Mouse (Mus musculus): ENCODE measurements around the gene Nfu1. TPM values are rescaled to one million over a fixed set of nuclear protein-coding genes. Genes with fewer than 3 reads are reported as not detected.
A peak's percentile ranks its signal among the peaks of the same experiment; 100 is the strongest.

Nfu1 gene
- 10 to 100 TPM; 57.6 to 57.9 TPM for total RNA-seq (2021)

- intact Hi-C loops (cut with DNase I) = loop anchor here (1.0 kb wide), 1 partner anchor 33 kb away; the partner anchor contains the start of gene Gfpt1
- no peak for DNase-seq (ENCODE audit: low spot score in 2 of 2)
These were observed at the start of gene Nfu1 for GRCm38 (mm10) chr6:87008887-87009286. TSS of gene Nfu1 (plus strand) at chr6:87009236.

- intact Hi-C loops (cut with DNase I) = no loop called here
- DNase-seq (ENCODE audit: low spot score in 2 of 2) = no peak
These were observed 44.9 kb upstream of the Nfu1 start for GRCm38 (mm10) chr6:86963987-86964685.

GRCm38 (mm10) chr6:86967166-86967565 is 41.9 kb upstream of the Nfu1 start:
- peak in 1 of 2 experiments; percentile 16 for DNase-seq (ENCODE audit: low spot score in 2 of 2)
- intact Hi-C loops (cut with DNase I) = no loop called here

- peak in 1 of 2 experiments; percentile 14 for DNase-seq (ENCODE audit: low spot score in 2 of 2)
- intact Hi-C loops (cut with DNase I) = no loop called here
These were observed 35.1 kb upstream of the Nfu1 start for GRCm38 (mm10) chr6:86973956-86974355.

- intact Hi-C loops (cut with DNase I) = no loop called here
These were observed 30.7 kb upstream of the Nfu1 start for GRCm38 (mm10) chr6:86978156-86978908.

GRCm38 (mm10) chr6:86978909-86979265 is 30.1 kb upstream of the Nfu1 start:
- intact Hi-C loops (cut with DNase I) = no loop called here
- no peak for DNase-seq (ENCODE audit: low spot score in 2 of 2)

More at GRCm38 (mm10) chr6:86978156-86978908, 30.7 kb upstream of the Nfu1 start:
- no peak for DNase-seq (ENCODE audit: low spot score in 2 of 2)

- intact Hi-C loops (cut with DNase I) = no loop called here
- DNase-seq (ENCODE audit: low spot score in 2 of 2) = no peak
These were observed 27.8 kb upstream of the Nfu1 start for GRCm38 (mm10) chr6:86981206-86981605.

- DNase-seq (ENCODE audit: low spot score in 2 of 2) = no peak
- intact Hi-C loops (cut with DNase I) = no loop called here
These were observed 23.5 kb upstream of the Nfu1 start for GRCm38 (mm10) chr6:86985314-86986106.

GRCm38 (mm10) chr6:86989576-86989975 is 19.5 kb upstream of the Nfu1 start:
- intact Hi-C loops (cut with DNase I) = no loop called here
- DNase-seq (ENCODE audit: low spot score in 2 of 2) = no peak

GRCm38 (mm10) chr6:86991041-86991440 is 18.0 kb upstream of the Nfu1 start:
- no peak for DNase-seq (ENCODE audit: low spot score in 2 of 2)
- intact Hi-C loops (cut with DNase I) = no loop called here

- DNase-seq (ENCODE audit: low spot score in 2 of 2) = no peak
- intact Hi-C loops (cut with DNase I) = no loop called here
These were observed 16.7 kb upstream of the Nfu1 start for GRCm38 (mm10) chr6:86992349-86992748.

GRCm38 (mm10) chr6:86994254-86994653 is 14.8 kb upstream of the Nfu1 start:
- DNase-seq (ENCODE audit: low spot score in 2 of 2) = no peak
- intact Hi-C loops (cut with DNase I) = no loop called here

GRCm38 (mm10) chr6:86996629-86997307 is 12.3 kb upstream of the Nfu1 start:
- intact Hi-C loops (cut with DNase I) = no loop called here
- DNase-seq (ENCODE audit: low spot score in 2 of 2) = peak; percentile 42 to 52

- DNase-seq (ENCODE audit: low spot score in 2 of 2) = no peak
- intact Hi-C loops (cut with DNase I) = no loop called here
These were observed 11.7 kb upstream of the Nfu1 start for GRCm38 (mm10) chr6:86997360-86997759.

- DNase-seq (ENCODE audit: low spot score in 2 of 2) = no peak
- intact Hi-C loops (cut with DNase I) = no loop called here
These were observed 7.0 kb upstream of the Nfu1 start for GRCm38 (mm10) chr6:87001995-87002394.

- peak; percentile 59 to 82 for DNase-seq (ENCODE audit: low spot score in 2 of 2)
- intact Hi-C loops (cut with DNase I) = no loop called here
These were observed 6.4 kb upstream of the Nfu1 start for GRCm38 (mm10) chr6:87002521-87003055.

- intact Hi-C loops (cut with DNase I) = no loop called here
- no peak for DNase-seq (ENCODE audit: low spot score in 2 of 2)
These were observed 4.9 kb upstream of the Nfu1 start for GRCm38 (mm10) chr6:87004099-87004498.

- intact Hi-C loops (cut with DNase I) = no loop called here
These were observed 3.5 kb upstream of the Nfu1 start for GRCm38 (mm10) chr6:87005577-87005976.

GRCm38 (mm10) chr6:87009692-87010328 is 774 bp downstream of the Nfu1 start:
- intact Hi-C loops (cut with DNase I) = loop anchor here (1.0 kb wide), 1 partner anchor 32 kb away; the partner anchor contains the start of gene Gfpt1
- DNase-seq (ENCODE audit: low spot score in 2 of 2) = peak; percentile 93

More at GRCm38 (mm10) chr6:87005577-87005976, 3.5 kb upstream of the Nfu1 start:
- no peak for DNase-seq (ENCODE audit: low spot score in 2 of 2)
